Mouse (Mus musculus): ENCODE data around the gene Gdap1l1.

DNA sequence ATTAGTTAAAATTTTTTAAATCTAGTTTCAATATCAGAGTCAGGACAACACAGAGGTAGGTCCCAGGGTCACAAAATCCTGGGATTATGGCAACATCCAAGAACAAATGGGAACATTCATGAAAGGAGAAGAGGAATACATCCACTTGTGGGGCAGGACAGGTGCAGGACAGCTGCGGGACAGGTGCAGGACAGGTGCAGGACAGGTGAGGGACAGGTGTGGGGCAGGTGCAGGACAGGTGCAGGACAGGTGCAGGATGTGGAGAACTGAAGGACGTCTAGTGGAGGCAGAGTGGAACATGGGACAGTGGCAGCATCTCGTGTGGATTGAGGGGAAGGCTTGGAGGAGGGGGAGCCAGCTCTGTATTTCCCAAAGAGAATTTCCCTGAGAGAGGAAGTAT is 11.0 kb downstream of the Gdap1l1 start:
- TF ChIP-seq USF1 (IDR thresholded peaks at IDR 0.05; ENCODE audit: low read depth) (no peak), POLR2A (IDR thresholded peaks at IDR 0.05; ENCODE audit: insufficient read length, low read depth) (no peak), TCF12 (IDR thresholded peaks at IDR 0.05; ENCODE audit: insufficient read depth, poor library complexity, severe bottlenecking) (no peak)

All from myocyte (in vitro differentiated cells).